Mouse (Mus musculus): ENCODE data around the gene Pycr1. TPM values are rescaled to one million over a fixed set of nuclear protein-coding genes. Genes with fewer than 3 reads are reported as not detected.

Gene Pycr1
- polyA plus RNA-seq, 1 experiment from 2014 or later, result 29.8 TPM

DNA sequence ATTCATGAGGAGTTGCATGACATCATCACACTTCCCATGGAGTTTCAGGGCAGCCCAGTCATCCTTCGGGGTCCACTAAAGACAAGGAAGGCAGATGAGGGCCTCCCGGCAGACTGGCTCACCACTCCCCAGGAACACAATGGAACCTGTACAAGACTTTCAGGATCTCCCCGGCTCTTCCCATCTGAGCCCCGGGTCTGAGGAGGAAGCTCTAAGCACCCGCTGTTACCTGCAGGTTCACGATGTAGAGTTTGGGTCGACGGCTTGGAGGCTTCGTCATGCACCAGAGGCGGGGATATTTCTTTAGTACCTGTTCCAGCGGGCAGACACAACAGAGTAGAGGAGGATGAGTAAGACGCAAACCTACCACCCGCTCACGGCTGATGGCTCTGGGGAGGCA is 23.4 kb downstream of the Pycr1 start:
- ATAC-seq (ENCODE audit: insufficient read depth), result no peak
- TF ChIP-seq CTCF (IDR thresholded peaks at IDR 0.05; ENCODE audit: low read depth), result no peak
- H3K9me3 ChIP-seq (ENCODE audit: low read depth, low read length), result no peaks in the 10 kb centered on the region
- no peak overlapping the region for H3K4me2 ChIP-seq
- no peak overlapping the region for H3K4me3 ChIP-seq (ENCODE audit: low read depth, low read length)
- no peak for DNase-seq
- no peaks in the 10 kb centered on the region for H3K27me3 ChIP-seq (ENCODE audit: insufficient read depth, low read length)
- no peak overlapping the region for H3K9ac ChIP-seq
- peaks cover 61% of the 10 kb centered on the region for H3K36me3 ChIP-seq (ENCODE audit: insufficient read depth)
- no peak overlapping the region for H3K27ac ChIP-seq (ENCODE audit: low read depth)
- H3K4me1 ChIP-seq (ENCODE audit: insufficient read depth), result peaks cover 6% of the 10 kb centered on the region; the same call in 1 of the 2 replicates
- 90% methylated on average over 14 of the region's 14 CpGs for WGBS

DNA sequence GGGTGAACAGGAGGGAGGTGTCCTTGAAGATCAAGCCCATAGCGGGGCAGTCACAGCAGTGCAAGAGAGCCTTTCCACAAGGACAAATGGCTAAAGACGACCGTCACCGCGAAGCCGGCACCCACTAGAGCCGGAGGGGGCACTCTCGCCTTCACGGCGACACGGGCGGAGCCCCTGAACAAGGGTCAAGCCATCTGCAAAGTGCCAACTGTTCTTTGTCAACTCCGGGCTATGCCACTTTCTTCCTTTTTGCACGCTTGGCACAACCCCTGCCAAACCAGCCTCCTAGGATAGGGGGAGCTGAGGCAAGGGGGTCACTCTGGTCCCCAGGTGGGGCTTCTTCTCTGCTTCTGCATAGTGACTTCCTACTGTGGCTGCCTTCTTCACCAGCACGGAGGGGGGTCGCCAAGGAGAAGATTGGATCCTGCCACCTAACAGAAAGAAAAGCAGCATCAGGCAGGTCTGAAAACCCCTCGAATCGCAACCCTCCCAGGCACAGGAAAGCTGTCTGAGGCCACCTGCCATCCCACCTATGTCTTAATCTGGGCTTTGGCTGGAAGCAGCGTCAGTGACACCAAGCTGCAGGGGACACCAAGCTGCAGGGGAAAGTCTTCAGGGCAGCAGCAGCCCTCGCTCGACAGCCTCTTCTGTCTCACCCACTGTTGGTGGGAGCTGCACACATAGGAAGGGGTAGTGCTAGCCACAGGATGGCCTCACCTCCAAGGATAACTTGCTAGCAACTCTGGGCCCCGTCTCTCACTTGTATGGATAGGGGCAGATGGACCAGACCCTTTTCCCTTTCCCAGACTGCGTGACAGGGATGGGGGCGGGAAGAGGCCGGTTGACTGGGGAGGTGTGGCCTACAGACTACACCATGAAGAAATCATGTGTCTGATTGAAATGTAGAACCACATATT is 24.7 kb downstream of the Pycr1 start:
- Histone ChIP-seq H3K4me3 (ENCODE audit: low read depth, low read length) (no peak overlapping the region), H3K9me3 (ENCODE audit: low read depth, low read length) (no peaks in the 10 kb centered on the region), H3K4me1 (ENCODE audit: insufficient read depth) (peaks cover 4% of the 10 kb centered on the region; the same call in 1 of the 2 replicates), H3K27ac (ENCODE audit: low read depth) (no peak overlapping the region), H3K36me3 (ENCODE audit: insufficient read depth) (peaks cover 71% of the 10 kb centered on the region), H3K4me2 (no peak overlapping the region), H3K27me3 (ENCODE audit: insufficient read depth, low read length) (no peaks in the 10 kb centered on the region), H3K9ac (no peak overlapping the region)
- ATAC-seq (ENCODE audit: insufficient read depth) (no peak), DNase-seq (no peak)
- WGBS, result 91% methylated on average over 25 of the region's 25 CpGs
- no peak for TF ChIP-seq CTCF (IDR thresholded peaks at IDR 0.05; ENCODE audit: low read depth)

DNA sequence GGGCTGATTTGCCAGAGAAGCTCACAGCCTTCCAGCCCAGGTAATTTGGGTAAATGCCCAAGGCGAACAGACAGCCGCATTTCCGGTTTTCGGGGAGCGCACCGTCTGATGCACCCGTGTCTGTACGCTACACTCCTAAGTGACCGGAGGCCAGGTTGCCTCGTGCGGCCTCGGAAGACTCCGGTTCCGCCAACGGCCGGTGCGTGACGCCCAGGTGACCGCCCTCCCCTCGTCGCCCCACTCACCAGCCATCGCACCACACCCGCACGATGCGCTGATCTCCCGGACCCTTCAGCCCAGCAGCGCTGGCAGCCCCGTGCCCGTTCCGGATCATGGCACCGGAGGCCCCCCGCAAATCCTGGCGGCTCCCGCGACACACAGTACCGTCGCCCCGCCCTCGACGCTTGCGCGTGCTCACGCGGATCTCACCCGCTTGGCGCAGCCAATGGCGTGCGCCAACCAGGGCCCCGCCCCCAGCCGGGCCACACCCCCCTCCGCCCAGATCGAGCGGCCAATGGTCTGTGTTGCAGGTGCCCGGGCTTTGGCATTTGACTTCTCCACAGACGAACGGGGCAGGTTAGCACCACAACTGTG is 26.0 kb downstream of the Pycr1 start, which contains the start of gene Pcyt2:
Pcyt2 (minus strand) TSS at position 418 of the 594 bp plus-strand sequence.
- peak within 1 kb of the TSS; percentile 42; the same call in 1 of the 2 replicates for H3K27ac ChIP-seq (ENCODE audit: low read depth)
- DNase-seq (peak; percentile 95), ATAC-seq (ENCODE audit: insufficient read depth) (peak; percentile 93)
- peaks cover 4% of the 10 kb centered on the region; the same call in 1 of the 2 replicates for H3K4me1 ChIP-seq (ENCODE audit: insufficient read depth)
- under 1% methylated on average over 56 of the region's 56 CpGs for WGBS
- H3K4me3 ChIP-seq (ENCODE audit: low read depth, low read length), result peak within 1 kb of the TSS; percentile 87
- no peak for TF ChIP-seq CTCF (IDR thresholded peaks at IDR 0.05; ENCODE audit: low read depth)
- no peaks in the 10 kb centered on the region for H3K9me3 ChIP-seq (ENCODE audit: low read depth, low read length)
- no peaks in the 10 kb centered on the region for H3K27me3 ChIP-seq (ENCODE audit: insufficient read depth, low read length)
- peaks cover 71% of the 10 kb centered on the region for H3K36me3 ChIP-seq (ENCODE audit: insufficient read depth)
- peak within 1 kb of the TSS; percentile 74 for H3K9ac ChIP-seq
- H3K4me2 ChIP-seq, result peak within 1 kb of the TSS; percentile 92

DNA sequence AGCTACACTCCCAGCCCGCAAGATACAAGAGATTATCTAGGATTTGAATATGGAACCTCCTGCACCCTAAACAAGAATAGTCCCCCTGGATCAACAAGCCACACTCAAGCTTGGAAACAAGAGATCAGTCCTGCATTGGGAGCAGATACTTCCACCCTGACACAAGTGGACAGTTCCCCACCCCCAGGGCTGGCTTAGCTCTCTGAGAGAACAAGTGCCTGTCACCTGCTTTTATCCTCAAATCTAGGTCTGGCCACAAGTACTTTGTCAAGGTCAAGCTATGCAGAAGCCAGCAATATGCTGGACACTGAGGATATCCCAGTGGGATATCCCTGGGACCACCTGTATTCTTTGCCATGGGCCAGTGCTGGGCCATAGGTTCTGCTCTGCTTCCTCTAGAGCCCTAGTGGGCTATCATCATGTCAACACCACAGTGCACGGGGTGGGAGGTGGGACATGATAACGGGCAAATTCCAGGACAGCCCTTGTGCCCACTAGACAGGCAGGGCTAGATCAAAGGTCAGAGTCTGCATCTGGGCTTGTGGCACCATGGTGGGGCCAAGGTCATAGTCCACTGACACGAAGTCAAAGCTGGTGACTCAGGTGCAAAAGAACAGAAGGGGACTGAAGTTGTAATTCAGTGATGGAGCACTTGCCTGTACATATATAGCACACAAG is 26.8 kb downstream of the Pycr1 start:
- 41% methylated on average over 4 of the region's 4 CpGs for WGBS
- Histone ChIP-seq H3K9me3 (ENCODE audit: low read depth, low read length) (no peaks in the 10 kb centered on the region), H3K4me1 (ENCODE audit: insufficient read depth) (peaks cover 4% of the 10 kb centered on the region; the same call in 1 of the 2 replicates), H3K9ac (peak overlapping the region; percentile 74), H3K27me3 (ENCODE audit: insufficient read depth, low read length) (no peaks in the 10 kb centered on the region), H3K27ac (ENCODE audit: low read depth) (no peak overlapping the region), H3K4me3 (ENCODE audit: low read depth, low read length) (peak overlapping the region; percentile 87), H3K36me3 (ENCODE audit: insufficient read depth) (peaks cover 72% of the 10 kb centered on the region), H3K4me2 (peak overlapping the region; percentile 92)
- ATAC-seq (ENCODE audit: insufficient read depth) (no peak), DNase-seq (no peak)
- TF ChIP-seq CTCF (IDR thresholded peaks at IDR 0.05; ENCODE audit: low read depth), result no peak

DNA sequence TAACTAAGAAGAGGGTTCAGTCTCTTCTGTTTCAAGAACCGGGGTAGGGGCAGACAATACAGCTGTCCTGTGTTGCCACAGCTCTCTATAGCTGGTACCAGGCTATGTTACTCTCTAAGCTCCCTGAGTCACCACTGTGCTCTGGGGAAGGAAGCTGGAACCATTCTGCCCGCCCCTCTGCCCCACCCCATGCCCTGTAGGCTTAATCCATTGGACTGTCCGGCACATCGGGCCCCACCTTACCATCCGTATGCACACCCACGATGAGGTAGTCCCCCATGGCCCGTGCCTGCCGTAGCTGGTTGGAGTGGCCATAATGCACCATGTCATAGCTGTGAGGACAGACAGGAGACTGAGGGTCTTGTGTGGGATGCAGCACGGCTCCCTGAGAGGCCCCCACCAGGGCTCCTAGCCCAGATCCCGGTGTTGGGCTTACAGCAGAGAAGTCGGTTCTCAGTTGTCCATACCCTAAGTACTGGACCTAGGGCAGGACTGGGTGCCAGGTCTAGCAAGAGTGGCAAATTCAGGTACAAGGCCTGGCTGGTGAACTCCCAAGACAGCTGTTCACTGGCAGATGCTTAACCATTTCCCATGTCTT is 27.9 kb downstream of the Pycr1 start:
- H3K27me3 ChIP-seq (ENCODE audit: insufficient read depth, low read length), result no peaks in the 10 kb centered on the region
- H3K4me1 ChIP-seq (ENCODE audit: insufficient read depth), result peaks cover 4% of the 10 kb centered on the region; the same call in 1 of the 2 replicates
- no peaks in the 10 kb centered on the region for H3K9me3 ChIP-seq (ENCODE audit: low read depth, low read length)
- TF ChIP-seq CTCF (IDR thresholded peaks at IDR 0.05; ENCODE audit: low read depth), result no peak
- peaks cover 74% of the 10 kb centered on the region for H3K36me3 ChIP-seq (ENCODE audit: insufficient read depth)
- WGBS, result 90% methylated on average over 11 of the region's 11 CpGs
- H3K4me3 ChIP-seq (ENCODE audit: low read depth, low read length), result no peak overlapping the region
- H3K4me2 ChIP-seq, result no peak overlapping the region
- H3K27ac ChIP-seq (ENCODE audit: low read depth), result no peak overlapping the region
- no peak overlapping the region for H3K9ac ChIP-seq
- ATAC-seq (ENCODE audit: insufficient read depth), result no peak
- DNase-seq, result no peak

DNA sequence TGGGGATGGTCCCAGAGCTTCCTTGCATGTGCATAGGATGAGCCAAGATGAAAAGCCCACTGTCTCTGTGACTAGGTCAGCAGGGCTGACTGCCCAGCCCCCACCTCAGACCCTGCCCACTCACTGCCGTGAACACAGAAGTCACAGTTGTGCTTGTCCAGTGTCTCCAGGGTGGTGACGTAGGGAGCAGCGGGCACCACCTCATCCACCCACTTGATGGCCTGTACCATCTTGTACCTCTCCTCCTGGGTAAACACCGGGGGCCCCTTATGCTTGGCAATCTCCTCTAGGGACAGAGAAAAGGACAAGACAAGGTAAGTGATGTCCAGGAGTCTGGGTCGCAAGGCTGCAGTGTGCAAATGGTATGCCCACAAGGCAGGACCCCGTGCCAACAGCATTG is 28.4 kb downstream of the Pycr1 start:
- Histone ChIP-seq H3K4me2 (no peak overlapping the region), H3K4me1 (ENCODE audit: insufficient read depth) (peaks cover 4% of the 10 kb centered on the region; the same call in 1 of the 2 replicates), H3K4me3 (ENCODE audit: low read depth, low read length) (no peak overlapping the region), H3K9me3 (ENCODE audit: low read depth, low read length) (no peaks in the 10 kb centered on the region), H3K36me3 (ENCODE audit: insufficient read depth) (peaks cover 73% of the 10 kb centered on the region), H3K27ac (ENCODE audit: low read depth) (no peak overlapping the region), H3K27me3 (ENCODE audit: insufficient read depth, low read length) (no peaks in the 10 kb centered on the region), H3K9ac (no peak overlapping the region)
- ATAC-seq (ENCODE audit: insufficient read depth) (no peak), DNase-seq (no peak)
- TF ChIP-seq CTCF (IDR thresholded peaks at IDR 0.05; ENCODE audit: low read depth), result no peak
- 92% methylated on average over 6 of the region's 6 CpGs for WGBS

Measured in lung, embryonic 14.5 days (tissue).